Mouse (Mus musculus): ENCODE data around the gene Pfkfb3. TPM values are rescaled to one million over a fixed set of nuclear protein-coding genes. Genes with fewer than 3 reads are reported as not detected.

The Pfkfb3 gene
- 4.0 and 5.5 TPM in 2 replicates for polyA plus RNA-seq (2012; rRNA removed)

GRCm38 (mm10) chr2:11553471-11554400, at the start of gene Pfkfb3:
Gene Pfkfb3 (minus strand): TSS chr2:11554077.

Other genes starting within 250 kb of the Pfkfb3 start
- 67.1 and 73.9 TPM in 2 replicates for gene Rbm17, start 50.1 kb upstream of the Pfkfb3 start, polyA plus RNA-seq (2012; rRNA removed)
- gene Gm17490, start 72.2 kb upstream of the Pfkfb3 start, polyA plus RNA-seq (2012; rRNA removed): not detected in 2 replicates
- not detected in 2 replicates for gene Il2ra, start 88.7 kb upstream of the Pfkfb3 start, polyA plus RNA-seq (2012; rRNA removed)
- gene Il15ra, start 151.2 kb upstream of the Pfkfb3 start, polyA plus RNA-seq (2012; rRNA removed): 5.2 and 5.9 TPM in 2 replicates
- 12.7 and 13.7 TPM in 2 replicates for gene Fbh1, start 223.5 kb upstream of the Pfkfb3 start, polyA plus RNA-seq (2012; rRNA removed)
- gene Ankrd16, start 223.8 kb upstream of the Pfkfb3 start, polyA plus RNA-seq (2012; rRNA removed): 21.3 and 22.2 TPM in 2 replicates